Mouse (Mus musculus) B cell, adult 2 months (primary cell): Measurements from ENCODE around the gene Prkcz.

Experiments
- DNase-seq, 2 experiments: peaks; one replicate each; pipeline ENCODE4 v3.0.0; 2022

The Prkcz gene

DNA sequence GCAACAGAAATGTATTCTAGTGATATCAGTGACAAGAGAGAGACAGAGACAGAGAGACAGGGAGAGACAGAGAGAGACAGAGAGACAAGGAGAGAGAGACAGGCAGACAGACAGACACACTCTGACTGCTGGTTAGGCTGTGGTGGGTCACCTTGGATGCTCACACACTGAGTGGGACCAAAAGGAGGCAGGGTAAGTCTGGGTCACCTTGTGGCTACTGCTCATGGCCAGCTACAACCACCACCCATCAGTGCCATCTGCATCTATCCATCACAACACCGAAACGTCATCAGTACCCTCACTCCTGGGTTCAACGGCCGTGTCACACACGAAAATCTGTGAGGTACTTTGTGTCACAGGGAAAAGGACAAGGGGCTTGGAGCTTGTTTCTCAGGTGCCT, 53.6 kb downstream of the Prkcz start:
- no peak for DNase-seq

DNA sequence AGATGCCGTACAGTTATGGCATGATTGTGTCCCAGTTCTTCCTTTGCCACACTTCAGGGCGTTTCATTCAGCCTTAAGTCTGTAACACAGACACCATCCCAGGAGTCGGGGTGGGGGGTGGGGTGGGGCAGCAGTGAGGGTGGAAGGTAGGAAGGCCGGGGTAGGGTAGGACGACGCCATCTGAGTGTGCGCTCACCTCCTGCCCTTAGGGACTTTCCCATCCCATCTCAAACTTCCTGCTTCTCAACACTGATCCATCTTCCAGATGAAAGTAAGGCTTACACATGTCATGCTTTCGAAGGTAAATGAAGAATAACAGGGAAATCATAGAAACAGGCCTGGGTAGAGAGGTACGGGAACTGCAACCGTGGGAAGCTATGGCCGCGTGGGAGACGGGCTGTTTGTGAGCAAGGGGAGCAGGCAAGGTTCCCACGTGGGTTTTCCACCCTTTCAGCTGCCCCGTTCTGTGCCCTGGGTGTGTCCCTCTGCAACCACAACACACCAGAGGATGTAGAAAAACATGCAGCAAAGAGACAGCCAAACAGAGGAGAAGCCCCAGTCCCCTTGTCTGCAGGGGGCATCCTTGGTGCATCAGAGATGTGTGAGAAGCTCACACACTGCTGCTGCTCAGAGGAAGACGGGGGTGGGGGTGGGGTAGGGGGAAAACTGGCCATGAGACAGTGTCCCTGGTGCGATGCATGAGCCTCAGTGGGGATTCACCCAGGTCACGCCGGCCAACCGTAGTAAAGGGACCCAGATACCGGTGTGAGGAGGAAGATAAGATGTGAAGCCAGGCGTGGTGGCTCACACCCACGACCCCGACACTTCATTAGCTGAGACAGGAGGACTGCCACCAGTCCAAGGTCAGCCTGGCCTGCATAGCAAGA, 54.6 kb downstream of the Prkcz start:
- DNase-seq = no peak

DNA sequence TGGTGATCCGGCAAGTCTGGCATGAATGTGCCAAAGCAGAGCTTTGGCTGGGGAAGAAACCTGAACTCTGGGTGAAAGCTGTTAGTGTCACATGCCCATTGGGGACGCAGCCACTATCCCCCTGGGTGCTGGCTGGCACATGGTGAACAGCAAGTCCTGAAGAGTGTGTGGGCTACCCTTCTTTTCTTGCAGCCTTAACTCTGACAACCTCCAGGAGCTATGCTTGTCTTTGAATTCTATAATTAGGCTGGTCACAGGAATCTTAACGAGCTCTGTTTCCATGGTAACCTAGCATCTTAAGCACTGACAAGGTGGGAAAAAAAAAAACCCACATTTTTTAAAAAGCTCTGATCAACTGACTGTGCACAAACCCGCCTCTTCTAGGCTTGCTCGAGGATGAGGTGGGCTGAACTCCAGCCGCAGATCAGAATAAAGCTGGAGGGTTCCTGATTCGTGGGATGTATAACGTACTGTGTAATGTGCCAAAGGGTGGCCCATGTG, 55.6 kb downstream of the Prkcz start:
- no peak for DNase-seq

GRCm38 (mm10) chr4:155304508-155305096, 56.6 kb downstream of the Prkcz start:
- no peak for DNase-seq

- DNase-seq = no peak
These were observed 59.2 kb downstream of the Prkcz start for GRCm38 (mm10) chr4:155301965-155302364.

DNA sequence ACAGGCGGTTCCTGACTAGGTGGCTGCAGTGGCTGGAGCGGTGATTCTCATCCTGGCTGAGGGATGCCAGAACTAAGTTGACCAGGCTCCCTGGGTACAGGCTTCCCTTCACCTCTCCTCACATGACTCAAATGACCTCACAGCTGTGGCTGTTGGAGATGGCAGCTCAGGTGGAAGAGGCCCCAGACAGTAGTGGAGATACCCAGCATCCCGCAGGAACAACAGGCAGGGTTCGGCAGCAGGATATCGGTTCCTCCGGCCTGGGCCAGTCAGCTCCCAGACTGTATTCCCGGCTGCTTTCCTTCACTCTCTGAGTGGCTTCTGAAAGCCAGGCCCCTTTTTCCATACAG, 60.1 kb downstream of the Prkcz start:
- DNase-seq = no peak

DNA sequence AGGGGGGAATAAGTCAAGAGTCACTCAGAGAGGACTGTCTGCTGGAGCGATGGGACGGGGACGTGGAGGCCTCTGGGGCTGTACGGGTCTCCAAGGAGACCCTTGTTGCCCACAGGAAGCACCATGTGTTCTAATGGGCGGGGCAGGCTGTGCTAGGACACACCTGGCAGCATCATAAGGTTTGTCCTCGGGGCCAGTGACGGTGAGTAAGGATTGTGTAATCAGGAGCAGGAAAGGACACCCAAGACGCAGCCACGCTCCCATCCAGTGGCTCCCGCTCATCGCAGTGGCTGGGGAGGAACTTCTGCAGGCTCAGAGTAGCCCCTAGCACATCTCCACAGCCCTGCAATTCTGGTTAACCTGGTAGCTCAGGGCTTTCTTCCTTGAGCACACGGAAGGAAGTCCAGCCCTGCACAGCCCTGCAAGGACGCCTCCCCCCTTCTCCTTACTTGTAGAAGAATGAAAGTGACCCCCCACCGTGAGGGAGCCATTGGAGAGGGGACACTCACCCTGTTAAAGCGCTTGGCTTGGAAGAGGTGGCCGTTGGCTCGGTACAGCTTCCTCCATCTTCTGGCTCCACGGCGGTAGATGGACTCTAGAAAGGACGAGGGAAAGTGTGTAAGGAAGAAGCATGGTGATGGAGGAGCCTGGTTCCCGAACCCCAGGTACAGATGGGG, 60.6 kb downstream of the Prkcz start:
- DNase-seq = no peak

- no peak for DNase-seq
These were observed 62.3 kb downstream of the Prkcz start for GRCm38 (mm10) chr4:155298826-155299225.

GRCm38 (mm10) chr4:155297057-155297456, 64.1 kb downstream of the Prkcz start:
- DNase-seq = peak; percentile 34 to 40

DNA sequence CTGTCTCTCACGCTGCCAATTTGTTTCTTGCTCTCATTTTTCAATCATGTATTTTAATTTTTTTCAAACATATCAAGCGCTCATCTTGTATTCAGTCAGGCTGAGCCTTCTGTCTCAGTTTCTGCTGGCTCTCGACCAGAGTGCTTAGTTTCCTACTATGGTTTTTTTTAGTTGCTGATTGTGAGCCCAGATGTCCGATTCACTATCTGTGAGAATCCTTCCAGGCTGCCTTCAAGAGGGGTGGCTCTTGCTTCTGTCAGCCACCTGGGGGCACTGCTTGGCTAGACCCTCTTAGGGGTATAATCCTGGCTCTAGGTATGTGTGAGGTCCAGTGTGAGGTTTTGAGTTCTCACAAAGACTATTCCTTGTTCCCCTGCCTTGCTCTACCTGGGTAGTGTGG, 65.2 kb downstream of the Prkcz start:
- no peak for DNase-seq

GRCm38 (mm10) chr4:155295026-155295590, 66.1 kb downstream of the Prkcz start:
- DNase-seq = no peak

DNA sequence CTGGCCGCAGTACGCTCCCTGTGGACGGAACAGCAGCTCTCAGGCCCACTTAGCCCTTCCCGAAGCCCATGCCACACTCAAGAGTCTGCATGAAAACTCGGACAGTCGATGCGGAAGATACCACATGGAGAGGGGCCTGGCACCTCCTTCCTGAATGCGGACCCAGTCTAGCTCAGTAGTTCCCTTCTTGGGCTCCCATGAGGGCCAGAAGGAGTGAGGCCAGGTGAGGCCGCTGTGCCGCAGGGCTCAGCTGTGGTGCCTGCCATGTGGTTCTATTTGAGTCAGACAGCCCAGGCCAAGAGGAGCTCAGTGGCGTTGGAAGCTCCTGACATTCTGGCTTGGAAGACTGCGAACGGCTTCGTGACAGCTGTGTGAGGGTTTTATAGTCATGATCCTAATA, 66.8 kb downstream of the Prkcz start:
- no peak for DNase-seq

GRCm38 (mm10) chr4:155292863-155293262, 68.3 kb downstream of the Prkcz start:
- DNase-seq = no peak

DNA sequence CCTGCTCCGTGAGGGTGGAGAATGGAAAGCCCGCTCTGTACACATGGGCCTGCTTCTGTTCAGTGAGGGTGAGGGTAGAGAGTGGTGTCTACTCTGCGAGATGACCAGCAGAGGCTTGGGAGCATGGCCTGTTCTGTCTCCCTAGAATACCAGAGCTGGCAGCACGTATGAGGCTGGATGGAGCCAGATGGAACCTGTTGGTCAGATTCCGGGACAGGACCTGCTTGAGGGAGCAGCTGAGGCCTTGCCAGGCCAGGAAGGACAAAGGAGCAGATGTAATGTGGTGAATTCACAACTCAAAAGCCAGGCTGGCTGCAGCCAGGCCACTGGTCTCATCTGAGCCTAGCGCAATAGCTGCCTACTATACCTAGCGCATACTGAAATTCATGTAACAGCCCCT, 71.1 kb downstream of the Prkcz start:
- no peak for DNase-seq

DNA sequence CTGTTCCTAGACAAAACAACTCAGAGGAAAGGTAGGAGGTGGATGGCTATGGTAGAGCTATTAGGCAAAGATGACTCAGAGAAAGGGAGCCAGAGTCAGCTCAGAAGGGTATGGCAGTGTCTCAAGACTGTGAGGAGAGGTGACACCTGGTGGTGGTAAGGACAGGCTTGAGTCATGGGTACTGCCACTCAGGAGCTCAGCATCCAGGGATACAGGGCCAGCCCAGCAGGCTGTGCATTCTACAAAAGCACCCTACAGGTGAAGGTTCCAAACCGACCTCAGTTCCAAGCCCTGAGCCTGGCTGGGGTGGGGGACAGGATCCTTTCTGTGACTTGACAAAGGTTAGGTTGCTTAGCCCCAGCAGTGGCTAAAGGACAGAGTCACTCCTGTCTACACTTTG, 72.6 kb downstream of the Prkcz start:
- DNase-seq = no peak

DNA sequence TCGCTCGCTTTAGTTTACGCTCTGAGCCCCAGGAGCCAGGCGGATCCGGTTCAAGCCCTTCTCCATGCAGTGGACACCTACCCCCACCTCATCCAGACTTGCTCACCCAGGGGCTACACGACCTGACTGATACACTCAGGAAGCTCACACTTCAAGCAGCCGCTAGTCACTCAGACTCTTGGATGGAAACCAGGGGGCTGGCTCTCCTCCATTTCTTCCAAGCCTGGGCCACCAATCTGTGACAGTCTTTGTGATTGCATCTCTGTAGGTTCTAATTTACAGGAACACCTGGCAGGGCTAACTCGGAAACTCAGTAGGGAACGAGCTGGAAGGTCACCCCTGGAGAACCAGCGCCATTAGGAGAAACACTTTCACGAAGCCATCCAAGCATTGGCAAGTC, 73.4 kb downstream of the Prkcz start:
- no peak for DNase-seq

DNA sequence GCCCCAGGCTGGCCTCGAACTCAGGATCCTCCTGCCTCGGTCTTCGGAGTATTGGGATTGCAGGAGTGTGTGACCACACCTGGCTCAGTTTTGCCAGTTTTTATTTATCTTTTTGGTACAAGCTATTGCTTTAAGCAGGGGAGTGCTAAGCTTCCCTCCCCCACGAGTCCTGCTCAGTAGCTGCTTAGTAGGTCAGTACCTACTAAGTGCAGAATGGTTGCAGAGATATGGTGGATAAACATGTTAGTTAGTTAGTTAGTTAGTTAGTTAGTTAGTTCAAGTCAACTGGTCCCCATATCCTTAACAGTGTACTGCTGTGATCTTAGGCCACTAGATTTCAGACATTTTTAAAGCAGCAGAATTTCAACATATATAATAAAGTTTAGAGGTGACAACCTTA, 75.1 kb downstream of the Prkcz start:
- DNase-seq = no peak

- no peak for DNase-seq
These were observed 76.4 kb downstream of the Prkcz start for GRCm38 (mm10) chr4:155284521-155285379.

- no peak for DNase-seq
These were observed 77.6 kb downstream of the Prkcz start for GRCm38 (mm10) chr4:155283585-155283984.

DNA sequence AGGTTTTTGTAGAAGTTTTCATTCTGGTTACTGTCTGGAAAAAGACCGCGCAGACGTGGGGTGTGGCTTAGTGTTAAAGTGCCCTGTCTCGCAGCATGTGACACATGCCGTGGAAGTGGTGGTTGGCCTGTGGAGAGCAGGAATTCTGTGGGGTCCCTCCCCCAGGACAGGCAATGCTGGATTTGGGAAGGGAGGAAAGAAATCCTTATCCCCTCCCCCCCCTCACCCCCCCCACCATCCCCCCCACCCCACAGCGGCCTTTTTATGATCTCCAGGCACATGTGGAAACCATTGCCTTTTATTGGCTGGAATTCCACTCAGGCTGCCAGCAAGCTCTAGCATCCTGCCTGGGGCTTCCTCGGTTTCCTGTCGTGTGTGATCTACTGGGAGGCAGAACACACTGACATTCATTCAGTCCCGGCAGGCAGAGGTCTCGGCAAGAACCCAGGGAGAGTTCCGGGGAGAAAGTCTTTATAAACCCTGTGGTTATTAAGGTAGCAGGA, 78.1 kb downstream of the Prkcz start:
- no peak for DNase-seq

DNA sequence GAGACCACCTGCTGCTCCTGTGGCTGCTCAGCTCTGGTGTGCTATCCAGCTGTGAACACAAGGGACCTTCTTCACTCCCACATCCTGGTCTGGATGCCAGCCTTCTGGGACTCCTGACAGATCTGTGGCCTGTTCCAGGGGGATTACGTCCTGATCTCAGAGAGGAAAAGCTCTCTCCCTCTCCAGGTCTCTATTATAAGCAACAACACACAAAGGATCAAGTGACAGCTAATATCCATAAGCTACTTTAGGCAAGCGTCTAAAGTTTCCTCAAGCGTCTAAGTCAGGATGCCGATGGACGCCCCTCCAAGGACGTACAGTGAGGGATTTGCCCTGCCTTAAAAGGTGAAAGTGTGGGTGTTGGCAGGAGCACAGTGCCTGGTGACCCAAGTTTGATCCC, 78.9 kb downstream of the Prkcz start:
- no peak for DNase-seq

GRCm38 (mm10) chr4:155281652-155282051, 79.5 kb downstream of the Prkcz start:
- DNase-seq = no peak
